In genomic region chr17:26953726-26954125, GRCm38 (mm10) we compare ENCODE assay signal across 9 mouse cellular contexts. TPM values are rescaled to one million over a fixed set of nuclear protein-coding genes. Genes with fewer than 3 reads are reported as not detected.
DNase-seq lines count a peak whose midpoint lies in the region; ATAC-seq and TF ChIP-seq lines count a peak whose summit lies in the region.
"Had no signal": no experiment of that assay in that cellular context is flagged by ENCODE, and none has a peak within 500 bp of the region (broad histone marks: within the 10 kb centered on the region; RNA-seq: fewer than 3 reads in every experiment).

No protein-coding gene starts in this region.

- TF ChIP-seq POLR2A in kidney, adult 2 months (IDR thresholded peaks at IDR 0.05; ENCODE audit: low read depth, low read length) = no peak

- H3K27ac ChIP-seq in kidney, embryonic 16.5 days (ENCODE audit: low read length) = no peak overlapping the region
- H3K27ac ChIP-seq in kidney, adult 2 months (ENCODE audit: insufficient read depth, low read depth, low read length) = no peak overlapping the region
- H3K27ac ChIP-seq in forebrain, embryonic 10.5 days = peak overlapping the region; percentile 88
- H3K27ac ChIP-seq in hindbrain, embryonic 15.5 days (replicated peaks) = no peak overlapping the region
- H3K27ac ChIP-seq in midbrain, postnatal 0 days (ENCODE audit: low read depth, low read length) = no peak overlapping the region

- peaks cover 28% of the 10 kb centered on the region for H3K36me3 ChIP-seq in kidney, embryonic 16.5 days (ENCODE audit: insufficient read depth, low read length)
- H3K36me3 ChIP-seq in kidney, adult 2 months (ENCODE audit: control insufficient read depth, insufficient read depth, low read length) = no peaks in the 10 kb centered on the region
- peaks cover 53% of the 10 kb centered on the region for H3K36me3 ChIP-seq in forebrain, embryonic 10.5 days (replicated peaks)
- H3K36me3 ChIP-seq in hindbrain, embryonic 15.5 days = peaks cover 40% of the 10 kb centered on the region
- peaks cover 44% of the 10 kb centered on the region for H3K36me3 ChIP-seq in midbrain, postnatal 0 days (ENCODE audit: insufficient read depth, low read length)

- no peaks in the 10 kb centered on the region for H3K27me3 ChIP-seq in kidney, embryonic 16.5 days (ENCODE audit: insufficient read depth, low read length)
- H3K27me3 ChIP-seq in kidney, adult 2 months (replicated peaks; ENCODE audit: control insufficient read depth, insufficient read depth, low read length) = no peaks in the 10 kb centered on the region
- H3K27me3 ChIP-seq in forebrain, embryonic 10.5 days (ENCODE audit: poor library complexity, severe bottlenecking) = peaks cover 17% of the 10 kb centered on the region
- H3K27me3 ChIP-seq in hindbrain, embryonic 15.5 days = no peaks in the 10 kb centered on the region
- no peaks in the 10 kb centered on the region for H3K27me3 ChIP-seq in midbrain, postnatal 0 days (ENCODE audit: insufficient read depth, low read length)

- no peak overlapping the region for H3K4me3 ChIP-seq in kidney, embryonic 16.5 days (ENCODE audit: low read length)
- H3K4me3 ChIP-seq in kidney, adult 2 months (ENCODE audit: insufficient read depth, low read depth, low read length) = no peak overlapping the region
- H3K4me3 ChIP-seq in forebrain, embryonic 10.5 days = peak overlapping the region; percentile 79
- peak overlapping the region; percentile 74 for H3K4me3 ChIP-seq in hindbrain, embryonic 15.5 days
- no peak overlapping the region for H3K4me3 ChIP-seq in midbrain, postnatal 0 days (ENCODE audit: low read depth, low read length)

- no peak for DNase-seq in kidney, adult 2 months
- DNase-seq in forebrain, embryonic 10.5 days (ENCODE audit: extremely low spot score, low spot score) = no peak
- DNase-seq in midbrain, postnatal 0 days (ENCODE audit: low spot score) = no peak
- DNase-seq in urinary bladder, postnatal 25 days (ENCODE audit: low spot score) = no peak
- no peak for DNase-seq in MN1 (ENCODE audit: low spot score)
- DNase-seq in ovary, adult 18-20 months (ENCODE audit: low spot score) = no peak
- DNase-seq: gastrocnemius, postnatal 25 days had no signal

- H3K9me3 ChIP-seq in kidney, embryonic 16.5 days (ENCODE audit: low read length) = no peaks in the 10 kb centered on the region
- no peaks in the 10 kb centered on the region for H3K9me3 ChIP-seq in forebrain, embryonic 10.5 days
- H3K9me3 ChIP-seq in hindbrain, embryonic 15.5 days = no peaks in the 10 kb centered on the region
- H3K9me3 ChIP-seq in midbrain, postnatal 0 days (ENCODE audit: low read length) = no peaks in the 10 kb centered on the region

- peak overlapping the region; percentile 64 for H3K4me2 ChIP-seq in kidney, embryonic 16.5 days (replicated peaks; ENCODE audit: low read depth, low read length)
- H3K4me2 ChIP-seq in hindbrain, embryonic 15.5 days = peak overlapping the region; percentile 85
- peak overlapping the region; percentile 86 for H3K4me2 ChIP-seq in midbrain, postnatal 0 days (ENCODE audit: low read depth, low read length, poor library complexity, severe bottlenecking)

- H3K9ac ChIP-seq in kidney, embryonic 16.5 days (replicated peaks; ENCODE audit: low read length) = no peak overlapping the region
- peak overlapping the region; percentile 32; the same call in 1 of the 2 replicates for H3K9ac ChIP-seq in hindbrain, embryonic 15.5 days
- H3K9ac ChIP-seq in midbrain, postnatal 0 days (replicated peaks; ENCODE audit: low read length, poor library complexity, severe bottlenecking) = peak overlapping the region; percentile 46; the same call in 1 of the 2 replicates

- no peak for ATAC-seq in kidney, embryonic 16.5 days (ENCODE audit: low FRiP score, low TSS enrichment)
- ATAC-seq in hindbrain, embryonic 15.5 days (ENCODE audit: low FRiP score, low read depth) = no peak
- no peak for ATAC-seq in midbrain, postnatal 0 days (ENCODE audit: low FRiP score)

- H3K4me1 ChIP-seq in kidney, embryonic 16.5 days (ENCODE audit: insufficient read depth, low read length) = peaks cover 52% of the 10 kb centered on the region
- no peaks in the 10 kb centered on the region; the same call in none of the 2 replicates for H3K4me1 ChIP-seq in kidney, adult 2 months (ENCODE audit: control insufficient read depth, insufficient read depth, low read length)
- H3K4me1 ChIP-seq in forebrain, embryonic 10.5 days = peaks cover 60% of the 10 kb centered on the region
- H3K4me1 ChIP-seq in hindbrain, embryonic 15.5 days (replicated peaks) = peaks cover 53% of the 10 kb centered on the region
- peaks cover 34% of the 10 kb centered on the region; the same call in 1 of the 2 replicates for H3K4me1 ChIP-seq in midbrain, postnatal 0 days (ENCODE audit: insufficient read depth, low read length)

- WGBS in kidney, embryonic 16.5 days = 23% methylated on average over 9 of the region's 16 CpGs
- 28% methylated on average over 16 of the region's 16 CpGs for WGBS in kidney, adult 2 months
- 20% methylated on average over 13 of the region's 16 CpGs for WGBS in forebrain, embryonic 10.5 days
- 12% methylated on average over 15 of the region's 16 CpGs for WGBS in hindbrain, embryonic 15.5 days
- 19% methylated on average over 10 of the region's 16 CpGs for WGBS in midbrain, postnatal 0 days

- no peak for TF ChIP-seq CTCF in kidney, adult 2 months (conservative IDR thresholded peaks at IDR 0.05; ENCODE audit: insufficient read depth, insufficient read length, low read depth, low read length)
- TF ChIP-seq CTCF in midbrain, postnatal 0 days (IDR thresholded peaks at IDR 0.05) = no peak

RNA-seq across cellular contexts. Expression of gene Syngap1, which starts 12.7 kb away (rescaled TPM):
- 1.1 and 2.2 TPM in 2 replicates for polyA plus RNA-seq in kidney, embryonic 16.5 days (2015; fragmentation: Nextera tagmentation; extraction: Ambion mirVana)
- polyA plus RNA-seq in kidney, adult 2 months (2012; rRNA removed) = 14.8 and 16.8 TPM in 2 replicates
- polyA plus RNA-seq in forebrain, embryonic 10.5 days (2016; fragmentation: Nextera tagmentation; extraction: Ambion mirVana) = 1.5 and 1.9 TPM in 2 replicates
- polyA plus RNA-seq in hindbrain, embryonic 15.5 days (2015; fragmentation: Nextera tagmentation; extraction: Ambion mirVana) = 4.7 and 5.1 TPM in 2 replicates
- 77.0 and 90.3 TPM in 2 replicates for total RNA-seq in midbrain, postnatal 0 days (2014; rRNA removed)
- 3.6 and 6.1 TPM in 2 replicates for polyA plus RNA-seq in midbrain, postnatal 0 days (2015; fragmentation: Nextera tagmentation; extraction: Ambion mirVana)

RNA-seq across cellular contexts. Expression of gene Cuta, which starts 14.4 kb away (rescaled TPM):
- polyA plus RNA-seq in kidney, embryonic 16.5 days (2015; fragmentation: Nextera tagmentation; extraction: Ambion mirVana) = 187 and 203 TPM in 2 replicates
- 145 and 183 TPM in 2 replicates for polyA plus RNA-seq in kidney, adult 2 months (2012; rRNA removed)
- 180 and 184 TPM in 2 replicates for polyA plus RNA-seq in forebrain, embryonic 10.5 days (2016; fragmentation: Nextera tagmentation; extraction: Ambion mirVana)
- polyA plus RNA-seq in hindbrain, embryonic 15.5 days (2015; fragmentation: Nextera tagmentation; extraction: Ambion mirVana) = 134 and 138 TPM in 2 replicates
- total RNA-seq in midbrain, postnatal 0 days (2014; rRNA removed) = 49.6 and 55.6 TPM in 2 replicates
- polyA plus RNA-seq in midbrain, postnatal 0 days (2015; fragmentation: Nextera tagmentation; extraction: Ambion mirVana) = 136 and 143 TPM in 2 replicates

RNA-seq across cellular contexts. Expression of gene Zbtb9, which starts 19.2 kb away (rescaled TPM):
- 19.9 and 20.1 TPM in 2 replicates for polyA plus RNA-seq in kidney, embryonic 16.5 days (2015; fragmentation: Nextera tagmentation; extraction: Ambion mirVana)
- 6.5 and 10.0 TPM in 2 replicates for polyA plus RNA-seq in kidney, adult 2 months (2012; rRNA removed)
- polyA plus RNA-seq in forebrain, embryonic 10.5 days (2016; fragmentation: Nextera tagmentation; extraction: Ambion mirVana) = 17.5 and 20.1 TPM in 2 replicates
- polyA plus RNA-seq in hindbrain, embryonic 15.5 days (2015; fragmentation: Nextera tagmentation; extraction: Ambion mirVana) = 14.6 and 14.7 TPM in 2 replicates
- total RNA-seq in midbrain, postnatal 0 days (2014; rRNA removed) = 16.1 and 19.4 TPM in 2 replicates
- 6.6 and 6.7 TPM in 2 replicates for polyA plus RNA-seq in midbrain, postnatal 0 days (2015; fragmentation: Nextera tagmentation; extraction: Ambion mirVana)

RNA-seq across cellular contexts. Expression of gene Phf1, which starts 20.9 kb away (rescaled TPM):
- polyA plus RNA-seq in kidney, embryonic 16.5 days (2015; fragmentation: Nextera tagmentation; extraction: Ambion mirVana) = 9.3 and 9.4 TPM in 2 replicates
- polyA plus RNA-seq in kidney, adult 2 months (2012; rRNA removed) = 41.2 and 52.0 TPM in 2 replicates
- 2.8 and 2.9 TPM in 2 replicates for polyA plus RNA-seq in forebrain, embryonic 10.5 days (2016; fragmentation: Nextera tagmentation; extraction: Ambion mirVana)
- 32.3 and 34.7 TPM in 2 replicates for polyA plus RNA-seq in hindbrain, embryonic 15.5 days (2015; fragmentation: Nextera tagmentation; extraction: Ambion mirVana)
- total RNA-seq in midbrain, postnatal 0 days (2014; rRNA removed) = 48.7 and 53.5 TPM in 2 replicates
- 32.8 and 35.8 TPM in 2 replicates for polyA plus RNA-seq in midbrain, postnatal 0 days (2015; fragmentation: Nextera tagmentation; extraction: Ambion mirVana)

RNA-seq across cellular contexts. Expression of gene Kifc5b, which starts 36.8 kb away (rescaled TPM):
- 8.2 and 10.8 TPM in 2 replicates for polyA plus RNA-seq in kidney, embryonic 16.5 days (2015; fragmentation: Nextera tagmentation; extraction: Ambion mirVana)
- polyA plus RNA-seq in kidney, adult 2 months (2012; rRNA removed) = 1.3 and 1.5 TPM in 2 replicates
- 11.7 and 12.5 TPM in 2 replicates for polyA plus RNA-seq in forebrain, embryonic 10.5 days (2016; fragmentation: Nextera tagmentation; extraction: Ambion mirVana)
- 3.4 and 3.7 TPM in 2 replicates for polyA plus RNA-seq in hindbrain, embryonic 15.5 days (2015; fragmentation: Nextera tagmentation; extraction: Ambion mirVana)
- total RNA-seq in midbrain, postnatal 0 days (2014; rRNA removed) = 1.9 and 4.7 TPM in 2 replicates
- polyA plus RNA-seq in midbrain, postnatal 0 days (2015; fragmentation: Nextera tagmentation; extraction: Ambion mirVana) = 1.6 and 1.9 TPM in 2 replicates

Comparison
In these comparisons a context has a peak if more than half of its experiments do, and no peak if none do; other contexts are left out.
1. H3K4me3 ChIP-seq: peak in forebrain, embryonic 10.5 days (single experiment) and hindbrain, embryonic 15.5 days (single experiment); none in kidney, embryonic 16.5 days (single experiment), kidney, adult 2 months (single experiment) and midbrain, postnatal 0 days (single experiment).
2. Peak in every context shown above with its lines, with median percentiles within 50 percentile points of each other: H3K4me2 ChIP-seq.